Mouse (Mus musculus) urinary bladder, postnatal 36 days (tissue): Measurements from ENCODE around the gene Nrl.
A peak's percentile ranks its signal among the peaks of the same experiment; 100 is the strongest.

Experiments
- DNase-seq, 2 experiments: peaks; one replicate each; pipeline ENCODE4 v3.0.0; 2022; ENCODE audit warnings: low spot score in 2 of 2, mixed read lengths in 1 of 2

Gene Nrl

DNA sequence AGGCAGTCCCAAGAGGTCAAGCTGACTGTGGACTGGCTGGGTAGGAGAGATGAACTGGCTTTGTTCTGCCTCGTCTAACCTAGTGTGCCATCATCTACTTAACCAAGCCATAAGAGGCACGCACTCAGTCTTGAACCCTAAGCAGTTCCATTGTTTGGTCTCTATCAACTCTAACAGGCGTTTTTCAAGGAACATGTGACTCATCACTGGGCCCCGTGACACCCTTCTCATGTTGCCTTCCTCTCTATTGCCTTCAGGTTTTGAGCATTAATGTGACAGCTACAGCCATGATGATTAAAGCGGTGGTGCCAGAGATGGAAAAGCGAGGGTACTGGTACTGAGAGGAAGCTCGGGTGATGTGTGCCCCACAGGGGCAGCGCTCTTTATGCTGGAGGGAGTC is 37.9 kb downstream of the Nrl start:
- no peak for DNase-seq

DNA sequence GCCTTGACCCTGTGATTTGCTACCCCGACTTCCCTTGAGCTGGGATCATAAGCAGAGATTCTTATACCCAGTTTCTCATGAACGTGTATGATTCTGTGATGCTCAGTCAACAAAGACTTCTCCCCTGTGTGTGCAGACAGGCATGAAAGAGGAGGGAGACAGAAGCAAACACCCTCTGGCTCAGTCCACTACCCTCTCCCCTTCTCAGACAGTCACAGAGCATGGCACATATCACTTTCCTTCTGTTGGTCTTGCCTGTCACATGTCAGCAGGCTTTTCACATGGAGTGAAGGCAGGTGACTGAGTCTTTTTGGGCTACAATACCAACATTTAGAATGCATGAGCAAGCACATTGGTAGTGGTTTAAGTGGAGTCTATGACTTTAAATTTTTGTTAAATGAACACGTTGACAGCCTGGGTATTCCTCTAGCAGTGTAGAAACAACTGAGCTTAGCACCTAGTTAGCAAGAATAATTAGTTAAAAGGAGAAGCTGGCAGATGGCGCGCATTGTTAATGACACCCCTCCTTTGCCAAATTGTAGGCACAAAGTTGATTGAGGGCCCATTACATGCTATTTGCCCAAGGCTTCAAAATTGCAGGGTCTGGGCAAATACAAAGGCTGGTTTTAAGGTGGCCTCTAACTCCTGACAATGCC is 40.2 kb downstream of the Nrl start:
- DNase-seq: no peak

DNA sequence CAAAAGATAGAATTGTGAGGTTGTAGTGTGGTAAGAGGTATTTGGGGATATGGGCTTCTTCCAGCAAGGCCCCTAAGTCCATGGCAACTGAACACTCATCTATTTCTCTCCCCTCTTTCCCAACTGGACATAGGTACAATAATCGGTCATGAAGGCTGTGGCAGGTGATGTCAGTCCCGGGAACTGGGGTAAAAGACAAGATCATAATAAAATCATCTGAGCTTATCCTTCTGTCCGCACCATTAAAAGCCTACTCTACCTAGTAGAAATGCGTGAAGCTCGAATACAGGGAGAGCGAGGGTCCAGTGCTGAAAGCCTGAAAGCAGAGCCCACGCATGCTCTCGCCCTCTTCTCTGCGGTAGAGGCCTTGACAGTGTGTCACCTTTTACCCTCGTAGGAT is 45.2 kb downstream of the Nrl start:
- no peak for DNase-seq

DNA sequence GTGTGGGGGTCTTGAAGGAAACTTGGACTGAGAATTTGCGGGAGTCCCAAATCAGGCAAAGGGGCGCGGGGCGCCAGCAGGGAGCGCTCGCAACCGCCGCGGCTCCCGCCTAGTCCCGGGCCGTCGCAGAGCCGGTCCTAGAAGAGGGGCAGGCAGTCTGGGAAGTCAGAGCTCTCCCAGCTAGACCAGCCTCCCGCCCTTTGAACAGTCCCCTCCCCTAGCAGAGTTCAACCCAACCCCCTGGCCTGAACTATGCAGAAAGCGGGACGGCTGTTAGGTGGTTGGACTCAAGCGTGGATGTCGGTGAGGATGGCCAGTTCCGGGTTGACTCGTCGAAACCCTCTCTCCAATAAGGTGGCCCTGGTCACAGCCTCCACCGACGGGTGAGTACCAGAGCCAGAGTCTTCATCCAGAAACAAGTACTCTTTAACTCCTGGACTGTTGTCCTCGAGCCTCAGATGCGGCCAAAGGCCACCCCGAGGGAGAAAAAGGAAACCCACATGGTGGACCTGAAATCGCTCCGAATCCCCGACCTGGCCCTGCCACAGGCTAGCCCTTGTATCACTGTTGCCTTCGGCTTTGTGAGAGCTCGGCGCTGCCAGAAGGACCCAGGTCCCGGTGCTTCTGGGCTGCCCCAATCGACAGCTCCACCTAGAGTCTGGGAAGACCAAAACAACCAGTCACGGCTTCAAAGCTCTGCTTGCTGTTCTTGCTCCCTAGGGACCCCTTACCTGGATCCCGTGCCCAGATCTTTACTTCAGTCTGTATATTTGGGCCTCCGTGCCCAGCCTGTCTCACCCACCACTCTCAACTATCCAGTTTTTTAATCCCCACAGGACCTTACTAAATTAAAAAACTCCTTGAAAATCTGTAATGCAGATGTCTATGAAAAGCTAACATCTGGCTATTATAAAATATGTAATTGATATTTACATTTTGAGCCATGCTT is 45.9 kb downstream of the Nrl start, which contains the start of gene Dhrs4:
TSS of gene Dhrs4 (plus strand) at position 108 of the 949 bp plus-strand sequence.
- peak; percentile 67 to 81 for DNase-seq

DNA sequence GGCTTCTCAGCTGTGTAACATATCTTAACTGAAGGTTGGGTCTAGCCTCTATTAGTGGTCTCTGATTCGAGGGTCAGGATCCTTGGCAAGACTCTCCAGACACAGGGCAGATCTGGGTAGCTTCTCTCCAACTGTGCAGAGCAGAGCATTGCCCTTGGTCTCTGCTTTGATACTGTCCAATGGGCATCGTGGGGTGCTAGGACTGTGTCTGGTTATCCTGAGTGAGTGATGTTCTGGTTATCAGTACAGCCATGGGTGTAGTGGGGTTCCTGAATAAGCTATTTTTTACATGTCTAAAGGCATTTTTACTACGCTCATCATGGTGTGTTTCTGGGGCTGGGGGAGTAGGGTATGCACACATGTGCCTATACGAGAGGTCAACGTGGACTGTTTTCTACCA is 47.0 kb downstream of the Nrl start:
- DNase-seq: no peak

DNA sequence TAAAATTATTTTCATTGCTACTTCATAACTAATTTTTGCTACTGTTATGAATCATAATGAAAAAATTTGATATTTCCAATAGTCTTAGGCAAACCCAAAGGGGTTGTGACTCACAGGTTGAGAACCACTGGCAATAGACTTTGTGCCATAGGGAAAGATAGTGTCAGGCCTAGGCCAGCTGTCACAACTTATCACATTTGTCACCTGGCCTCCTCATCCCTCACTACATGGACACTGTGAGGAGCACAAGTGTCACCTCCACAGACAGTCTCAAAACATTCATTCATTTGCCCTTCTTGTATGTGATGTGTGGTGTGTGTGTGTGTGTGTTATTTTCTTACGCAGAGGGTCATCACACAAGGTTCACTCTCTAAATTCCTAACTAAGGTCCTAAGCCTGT is 47.4 kb downstream of the Nrl start:
- DNase-seq: no peak

DNA sequence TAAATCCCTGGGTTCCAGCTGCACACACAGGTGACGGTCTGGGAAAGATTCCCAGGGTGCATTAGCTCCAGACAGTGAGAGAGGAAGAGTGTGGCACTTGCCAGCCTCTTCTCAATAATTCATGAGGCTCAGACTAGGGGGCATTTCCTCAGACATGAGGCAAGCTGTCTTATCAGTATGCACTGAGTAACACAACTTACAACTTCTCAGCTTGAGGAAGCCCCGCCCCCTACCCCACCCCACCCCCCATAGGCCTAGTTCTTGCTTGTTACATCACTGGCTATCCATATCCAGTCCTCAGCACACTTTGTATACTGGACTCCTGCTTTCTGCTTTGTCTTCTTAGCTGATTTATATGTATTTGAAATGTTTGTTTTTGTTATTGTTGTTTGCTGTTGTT is 49.1 kb downstream of the Nrl start:
- DNase-seq: no peak

DNA sequence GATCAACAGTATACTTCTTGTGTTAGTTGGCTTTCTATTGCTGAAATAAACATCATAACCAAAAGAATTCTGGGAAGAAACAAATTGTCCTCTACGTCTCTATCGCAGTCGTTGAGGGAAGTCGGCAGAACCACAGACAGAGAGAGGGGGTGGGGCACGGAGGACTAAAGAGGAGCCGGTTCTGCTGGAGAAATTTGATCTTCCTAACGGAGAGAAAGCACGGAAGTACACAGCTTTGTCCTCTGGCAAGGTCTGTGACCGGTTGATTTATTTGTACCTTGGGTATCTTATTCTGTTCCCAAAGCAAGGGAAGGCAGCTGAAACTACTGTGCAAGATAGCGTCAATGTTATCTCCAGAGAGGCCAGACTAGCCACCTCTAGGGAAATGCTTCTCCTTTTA is 54.0 kb downstream of the Nrl start:
- DNase-seq: no peak

DNA sequence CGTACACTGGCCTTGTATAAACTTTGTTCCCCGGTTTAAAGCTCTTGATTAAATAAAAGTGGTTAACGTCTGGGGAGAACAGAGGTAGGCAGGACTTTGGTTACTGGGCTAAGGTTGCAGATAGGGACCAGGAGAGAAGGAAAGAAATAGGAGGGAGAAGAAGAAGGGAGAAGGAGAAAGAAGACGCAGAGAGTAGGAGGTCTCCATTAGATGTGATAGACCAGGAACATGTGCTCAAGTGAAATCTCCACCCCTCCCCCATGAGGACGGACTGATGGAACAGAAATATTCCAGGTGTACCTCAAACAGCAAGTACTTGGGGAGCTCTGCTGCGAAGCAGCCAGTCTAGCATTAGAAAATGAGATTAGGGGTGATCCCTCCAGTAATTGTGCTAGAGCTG is 55.0 kb downstream of the Nrl start:
- DNase-seq: no peak

DNA sequence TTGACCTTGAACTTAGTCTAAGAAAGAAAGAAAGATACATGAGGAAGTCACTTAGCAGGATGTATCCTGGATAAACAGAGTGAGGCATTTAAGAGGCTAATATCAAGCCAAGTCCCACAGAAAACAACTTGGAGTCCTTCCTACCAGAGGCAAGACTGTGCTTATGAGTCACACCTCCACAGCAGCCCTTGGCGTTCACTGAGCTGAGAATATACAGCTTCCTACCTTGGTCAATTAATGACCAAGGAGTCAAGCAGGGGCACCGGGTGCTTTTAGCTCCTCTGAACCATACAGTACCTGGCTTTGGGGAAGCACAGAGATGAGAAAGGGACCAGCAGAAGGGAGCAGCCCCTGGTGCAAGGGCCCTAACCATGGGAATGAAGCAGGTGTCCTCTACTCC is 55.7 kb downstream of the Nrl start:
- DNase-seq: no peak
